Mouse (Mus musculus): ENCODE measurements around the gene Gm20388.

- no peak for TF ChIP-seq GATA1 (IDR thresholded peaks at IDR 0.05; ENCODE audit: low read length)
- TF ChIP-seq TAL1 (IDR thresholded peaks at IDR 0.05; ENCODE audit: low read length), result no peak
These were observed 3760.1 kb downstream of the Gm20388 start for GRCm38 (mm10) chr8:123670766-123671165.

Measured in erythroblast, embryonic 14.5 days (primary cell).